Mouse (Mus musculus) midbrain, embryonic 10.5 days (tissue): Measurements from ENCODE around the gene Gpr107. TPM values are rescaled to one million over a fixed set of nuclear protein-coding genes. Genes with fewer than 3 reads are reported as not detected.
A peak's percentile ranks its signal among the peaks of the same experiment; 100 is the strongest.

Experiments
- DNase-seq: peaks from one replicate; pipeline ENCODE4 v3.0.0-alpha.2; 2017; ENCODE audit warnings: low spot score
- H3K27ac ChIP-seq: fragments of 300-500 bp; sonication (generic); replicated peaks from 2 replicates; pipeline ENCODE4 v1.5.1; 2016; ENCODE audit warnings: mild to moderate bottlenecking
- H3K27me3 ChIP-seq: fragments of 300-500 bp; sonication (generic); 2 replicates; pipeline ENCODE4 v1.6.1; 2016; ENCODE audit warnings: low read depth, mild to moderate bottlenecking; ENCODE audit not compliant: poor library complexity, severe bottlenecking
- H3K36me3 ChIP-seq: fragments of 300-500 bp; sonication (generic); 2 replicates; pipeline ENCODE4 v1.6.1; 2016; ENCODE audit warnings: mild to moderate bottlenecking, moderate library complexity
- H3K4me1 ChIP-seq: fragments of 300-500 bp; sonication (generic); 2 replicates; pipeline ENCODE4 v1.6.1; 2016
- H3K4me3 ChIP-seq: fragments of 300-500 bp; sonication (generic); 2 replicates; pipeline ENCODE4 v1.5.1; 2016; ENCODE audit warnings: mild to moderate bottlenecking, moderate library complexity
- H3K9me3 ChIP-seq: fragments of 300-500 bp; sonication (generic); replicated peaks from 2 replicates; pipeline ENCODE4 v1.6.1; 2016; ENCODE audit warnings: mild to moderate bottlenecking
- WGBS: fragments of 180-500 bp; shearing (Covaris S2); methylation state at CpG from one replicate; pipeline ENCODE4 v1.1.7; 2016; 5-methylcytosine and 5-hydroxymethylcytosine counted together
- polyA plus RNA-seq: library from polyadenylated mRNA; unstranded; fragments of >200 nt; fragmentation: Nextera tagmentation; extraction: Ambion mirVana; gene quantifications from 2 replicates; pipeline ENCODE4 v1.2.1, GENCODE M21; 2016

Gene Gpr107
- 33.8 and 39.0 TPM in 2 replicates for polyA plus RNA-seq

GRCm38 (mm10) chr2:31151892-31152812, at the start of gene Gpr107:
TSS of gene Gpr107 (plus strand) at chr2:31152316.
- under 1% methylated on average over 53 of the region's 53 CpGs for WGBS
- H3K4me1 ChIP-seq = peaks cover 25% of the 10 kb centered on the region
- peaks cover 26% of the 10 kb centered on the region for H3K36me3 ChIP-seq
- no peaks in the 10 kb centered on the region for H3K9me3 ChIP-seq
- H3K27ac ChIP-seq = peak within 1 kb of the TSS; percentile 95
- H3K27me3 ChIP-seq = no peaks in the 10 kb centered on the region
- H3K4me3 ChIP-seq = peak within 1 kb of the TSS; percentile 93
- DNase-seq = peak; percentile 91

- no peak overlapping the region for H3K27ac ChIP-seq
- no peak for DNase-seq
- H3K4me3 ChIP-seq = no peak overlapping the region
- no peaks in the 10 kb centered on the region for H3K9me3 ChIP-seq
- no peaks in the 10 kb centered on the region for H3K27me3 ChIP-seq
- peaks cover 8% of the 10 kb centered on the region for H3K36me3 ChIP-seq
- 80% methylated on average over 8 of the region's 8 CpGs for WGBS
- H3K4me1 ChIP-seq = peaks cover 11% of the 10 kb centered on the region; the same call in 1 of the 2 replicates
Measured at GRCm38 (mm10) chr2:31103321-31103720, 48.8 kb upstream of the Gpr107 start.

GRCm38 (mm10) chr2:31105279-31105678, 46.8 kb upstream of the Gpr107 start:
- Histone ChIP-seq H3K36me3 (peaks cover 1% of the 10 kb centered on the region), H3K9me3 (no peaks in the 10 kb centered on the region), H3K4me3 (no peak overlapping the region), H3K27me3 (no peaks in the 10 kb centered on the region), H3K4me1 (peaks cover 11% of the 10 kb centered on the region; the same call in 1 of the 2 replicates), H3K27ac (no peak overlapping the region)
- no peak for DNase-seq
- WGBS = 95% methylated on average over 3 of the region's 3 CpGs

- H3K27me3 ChIP-seq = no peaks in the 10 kb centered on the region
- H3K36me3 ChIP-seq = no peaks in the 10 kb centered on the region
- H3K27ac ChIP-seq = no peak overlapping the region
- H3K4me1 ChIP-seq = peaks cover 11% of the 10 kb centered on the region; the same call in 1 of the 2 replicates
- H3K9me3 ChIP-seq = no peaks in the 10 kb centered on the region
- H3K4me3 ChIP-seq = no peak overlapping the region
- 89% methylated on average over 3 of the region's 3 CpGs for WGBS
- DNase-seq = no peak
Measured at GRCm38 (mm10) chr2:31106004-31106403, 46.1 kb upstream of the Gpr107 start.

GRCm38 (mm10) chr2:31106621-31107320, 45.3 kb upstream of the Gpr107 start:
- Histone ChIP-seq H3K4me1 (peaks cover 11% of the 10 kb centered on the region; the same call in 1 of the 2 replicates), H3K9me3 (no peaks in the 10 kb centered on the region), H3K36me3 (no peaks in the 10 kb centered on the region), H3K4me3 (no peak overlapping the region), H3K27me3 (no peaks in the 10 kb centered on the region), H3K27ac (peak overlapping the region; percentile 28; the same call in 1 of the 2 replicates)
- DNase-seq = no peak
- 67% methylated on average over 11 of the region's 11 CpGs for WGBS

GRCm38 (mm10) chr2:31108186-31108585, 43.9 kb upstream of the Gpr107 start:
- Histone ChIP-seq H3K9me3 (no peaks in the 10 kb centered on the region), H3K4me3 (no peak overlapping the region), H3K27ac (no peak overlapping the region), H3K27me3 (no peaks in the 10 kb centered on the region), H3K4me1 (peaks cover 11% of the 10 kb centered on the region; the same call in 1 of the 2 replicates), H3K36me3 (no peaks in the 10 kb centered on the region)
- WGBS = 88% methylated on average over 6 of the region's 6 CpGs
- no peak for DNase-seq

GRCm38 (mm10) chr2:31109960-31110548, 42.1 kb upstream of the Gpr107 start:
- no peak for DNase-seq
- Histone ChIP-seq H3K4me1 (peaks cover 11% of the 10 kb centered on the region; the same call in 1 of the 2 replicates), H3K4me3 (no peak overlapping the region), H3K27me3 (no peaks in the 10 kb centered on the region), H3K27ac (no peak overlapping the region), H3K9me3 (peaks cover 5% of the 10 kb centered on the region; the same call in 1 of the 2 replicates), H3K36me3 (no peaks in the 10 kb centered on the region)
- 84% methylated on average over 12 of the region's 12 CpGs for WGBS

- Histone ChIP-seq H3K27me3 (no peaks in the 10 kb centered on the region), H3K4me1 (peaks cover 17% of the 10 kb centered on the region), H3K4me3 (no peak overlapping the region), H3K27ac (no peak overlapping the region), H3K9me3 (peaks cover 5% of the 10 kb centered on the region; the same call in 1 of the 2 replicates), H3K36me3 (no peaks in the 10 kb centered on the region)
- WGBS = 93% methylated on average over 6 of the region's 6 CpGs
- no peak for DNase-seq
Measured at GRCm38 (mm10) chr2:31111685-31112084, 40.4 kb upstream of the Gpr107 start.

- Histone ChIP-seq H3K9me3 (peaks cover 5% of the 10 kb centered on the region; the same call in 1 of the 2 replicates), H3K4me3 (no peak overlapping the region), H3K27ac (no peak overlapping the region), H3K36me3 (no peaks in the 10 kb centered on the region), H3K4me1 (peaks cover 6% of the 10 kb centered on the region), H3K27me3 (no peaks in the 10 kb centered on the region)
- DNase-seq = no peak
- 97% methylated on average over 2 of the region's 2 CpGs for WGBS
Measured at GRCm38 (mm10) chr2:31114205-31114604, 37.9 kb upstream of the Gpr107 start.

GRCm38 (mm10) chr2:31115091-31115942, 36.8 kb upstream of the Gpr107 start:
- 85% methylated on average over 10 of the region's 10 CpGs for WGBS
- H3K4me3 ChIP-seq = no peak overlapping the region
- DNase-seq = no peak
- no peaks in the 10 kb centered on the region for H3K27me3 ChIP-seq
- H3K4me1 ChIP-seq = peaks cover 6% of the 10 kb centered on the region
- H3K27ac ChIP-seq = no peak overlapping the region
- H3K36me3 ChIP-seq = no peaks in the 10 kb centered on the region
- H3K9me3 ChIP-seq = peaks cover 5% of the 10 kb centered on the region; the same call in 1 of the 2 replicates

GRCm38 (mm10) chr2:31115943-31116731, 36.0 kb upstream of the Gpr107 start:
- no peaks in the 10 kb centered on the region for H3K27me3 ChIP-seq
- H3K36me3 ChIP-seq = no peaks in the 10 kb centered on the region
- DNase-seq = no peak
- 70% methylated on average over 10 of the region's 10 CpGs for WGBS
- H3K9me3 ChIP-seq = peaks cover 5% of the 10 kb centered on the region; the same call in 1 of the 2 replicates
- no peak overlapping the region for H3K4me3 ChIP-seq
- H3K27ac ChIP-seq = peak overlapping the region; percentile 17; the same call in 1 of the 2 replicates
- H3K4me1 ChIP-seq = peaks cover 6% of the 10 kb centered on the region
